Mouse (Mus musculus): ENCODE results near the gene Kcna5. TPM values are rescaled to one million over a fixed set of nuclear protein-coding genes. Genes with fewer than 3 reads are reported as not detected.

Gene Kcna5
- polyA plus RNA-seq, 1 experiment from 2014 or later, result 8.8 TPM

GRCm38 (mm10) chr6:126497173-126497839 is 37.9 kb downstream of the Kcna5 start:
- Histone ChIP-seq H3K9me3 (no peaks in the 10 kb centered on the region), H3K4me1 (peaks cover 5% of the 10 kb centered on the region; the same call in 1 of the 2 replicates), H3K9ac (no peak overlapping the region), H3K27ac (no peak overlapping the region), H3K4me3 (replicated peaks) (no peak overlapping the region), H3K4me2 (no peak overlapping the region), H3K36me3 (no peaks in the 10 kb centered on the region), H3K27me3 (replicated peaks) (no peaks in the 10 kb centered on the region)
- WGBS, result 36% methylated on average over 6 of the region's 6 CpGs
- ATAC-seq (ENCODE audit: insufficient read depth, low FRiP score, low read depth), result no peak

GRCm38 (mm10) chr6:126487136-126487535 is 48.1 kb downstream of the Kcna5 start:
- 29% methylated on average over 4 of the region's 4 CpGs for WGBS
- H3K9ac ChIP-seq, result no peak overlapping the region
- no peaks in the 10 kb centered on the region for H3K9me3 ChIP-seq
- H3K27me3 ChIP-seq (replicated peaks), result no peaks in the 10 kb centered on the region
- H3K4me3 ChIP-seq (replicated peaks), result no peak overlapping the region
- H3K4me2 ChIP-seq, result no peak overlapping the region
- no peaks in the 10 kb centered on the region for H3K4me1 ChIP-seq
- no peaks in the 10 kb centered on the region for H3K36me3 ChIP-seq
- H3K27ac ChIP-seq, result no peak overlapping the region
- no peak for ATAC-seq (ENCODE audit: insufficient read depth, low FRiP score, low read depth)

- H3K27ac ChIP-seq, result no peak overlapping the region
- H3K4me1 ChIP-seq, result no peaks in the 10 kb centered on the region
- H3K36me3 ChIP-seq, result no peaks in the 10 kb centered on the region
- no peak for ATAC-seq (ENCODE audit: insufficient read depth, low FRiP score, low read depth)
- H3K9ac ChIP-seq, result no peak overlapping the region
- H3K4me3 ChIP-seq (replicated peaks), result no peak overlapping the region
- H3K4me2 ChIP-seq, result no peak overlapping the region
- H3K27me3 ChIP-seq (replicated peaks), result no peaks in the 10 kb centered on the region
- WGBS, result 38% methylated on average over 4 of the region's 4 CpGs
- H3K9me3 ChIP-seq, result no peaks in the 10 kb centered on the region
These were observed 50.3 kb downstream of the Kcna5 start for GRCm38 (mm10) chr6:126484887-126485286.

- no peak overlapping the region for H3K9ac ChIP-seq
- no peak overlapping the region for H3K27ac ChIP-seq
- H3K36me3 ChIP-seq, result no peaks in the 10 kb centered on the region
- no peaks in the 10 kb centered on the region for H3K27me3 ChIP-seq (replicated peaks)
- H3K9me3 ChIP-seq, result no peaks in the 10 kb centered on the region
- no peak for ATAC-seq (ENCODE audit: insufficient read depth, low FRiP score, low read depth)
- H3K4me1 ChIP-seq, result no peaks in the 10 kb centered on the region
- no peak overlapping the region for H3K4me2 ChIP-seq
- H3K4me3 ChIP-seq (replicated peaks), result no peak overlapping the region
- WGBS, result 71% methylated on average over 11 of the region's 11 CpGs
These were observed 51.8 kb downstream of the Kcna5 start for GRCm38 (mm10) chr6:126483264-126483867.

Other genes starting within 250 kb of the Kcna5 start
- 1.6 and 1.7 TPM in 2 replicates for gene Kcna1, start 111.0 kb upstream of the Kcna5 start, polyA plus RNA-seq (2015; fragmentation: Nextera tagmentation; extraction: Ambion mirVana)
- 2.7 and 2.8 TPM in 2 replicates for gene Kcna6, start 205.3 kb upstream of the Kcna5 start, polyA plus RNA-seq (2015; fragmentation: Nextera tagmentation; extraction: Ambion mirVana)